Mouse (Mus musculus) erythroid progenitor cell, adult 5-6 weeks (primary cell): ENCODE data around the gene Tfcp2. TPM values are rescaled to one million over a fixed set of nuclear protein-coding genes. Genes with fewer than 3 reads are reported as not detected.
"Not testable (repeated sequence)": the region's sequence is repeated elsewhere in the genome, so short reads cannot be mapped to it uniquely, and the experiment has no call there.

Source experiments
- ATAC-seq: replicated peaks from 2 replicates; pipeline ENCODE4 v1.8.0; 2016; ENCODE audit warnings: moderate number of reproducible peaks, mild to moderate bottlenecking, moderate TSS enrichment, inconsistent platforms; ENCODE audit not compliant: poor library complexity, low FRiP score, severe bottlenecking
- total RNA-seq, 2 experiments: library from RNA; stranded (forward) in 1 of 2; stranded (reverse) in 1 of 2; fragments of 150-400 nt in 1 of 2; fragments of 186-747, 209-891 nt in 1 of 2; gene quantifications; 2 replicates each; pipeline versions ENCODE4 v1.2.3 to v1.2.4; 2015 to 2017; ENCODE audit warnings: low replicate concordance in 2 of 2

Gene Tfcp2
- total RNA-seq, 2 experiments from 2014 or later = 5.0 to 21.6 TPM

- no peak for ATAC-seq
These were observed 14.7 kb upstream of the Tfcp2 start for GRCm38 (mm10) chr15:100566531-100566930.

- ATAC-seq = peak; percentile 90
These were observed 6.1 kb upstream of the Tfcp2 start for GRCm38 (mm10) chr15:100557705-100558433.

- no peak for ATAC-seq
These were observed 4.6 kb upstream of the Tfcp2 start for GRCm38 (mm10) chr15:100556378-100556777.

- no peak for ATAC-seq
These were observed 4.2 kb upstream of the Tfcp2 start for GRCm38 (mm10) chr15:100555965-100556364.

- no peak for ATAC-seq
These were observed 1.5 kb downstream of the Tfcp2 start for GRCm38 (mm10) chr15:100550280-100550679.

- ATAC-seq = not testable (repeated sequence)
These were observed 8.2 kb downstream of the Tfcp2 start for GRCm38 (mm10) chr15:100543651-100544030.

GRCm38 (mm10) chr15:100542876-100543650, 8.7 kb downstream of the Tfcp2 start:
- not testable (repeated sequence) for ATAC-seq

- ATAC-seq = no peak
These were observed 10.4 kb downstream of the Tfcp2 start for GRCm38 (mm10) chr15:100541426-100541825.

GRCm38 (mm10) chr15:100541001-100541400, 10.8 kb downstream of the Tfcp2 start:
- not testable (repeated sequence) for ATAC-seq

GRCm38 (mm10) chr15:100539411-100539810, 12.4 kb downstream of the Tfcp2 start:
- ATAC-seq = no peak

- ATAC-seq = peak; percentile 74
These were observed 13.9 kb downstream of the Tfcp2 start for GRCm38 (mm10) chr15:100537913-100538312.

- no peak for ATAC-seq
These were observed 23.9 kb downstream of the Tfcp2 start for GRCm38 (mm10) chr15:100527900-100528299.

GRCm38 (mm10) chr15:100525405-100525804, 26.4 kb downstream of the Tfcp2 start:
- ATAC-seq = no peak

- no peak for ATAC-seq
These were observed 31.5 kb downstream of the Tfcp2 start for GRCm38 (mm10) chr15:100520306-100520705.

GRCm38 (mm10) chr15:100515121-100515520, 36.7 kb downstream of the Tfcp2 start:
- no peak for ATAC-seq

GRCm38 (mm10) chr15:100513387-100513786, 38.4 kb downstream of the Tfcp2 start:
- ATAC-seq = no peak

GRCm38 (mm10) chr15:100510072-100510471, 41.7 kb downstream of the Tfcp2 start:
- ATAC-seq = no peak

- no peak for ATAC-seq
These were observed 43.2 kb downstream of the Tfcp2 start for GRCm38 (mm10) chr15:100508454-100509167.

- ATAC-seq = not testable (repeated sequence)
These were observed 52.3 kb downstream of the Tfcp2 start for GRCm38 (mm10) chr15:100499506-100499905.

GRCm38 (mm10) chr15:100495102-100495501, 56.7 kb downstream of the Tfcp2 start, which contains the start of gene Csrnp2:
Csrnp2 (minus strand) TSS chr15:100495488.
- ATAC-seq = peak; percentile 88
